Comparison of ENCODE assay signal across 25 mouse cellular contexts in genomic region chr1:189108260-189109035, GRCm38 (mm10).
DNase-seq lines count a peak whose midpoint lies in the region; ATAC-seq and TF ChIP-seq lines count a peak whose summit lies in the region.
"Had no signal": no experiment of that assay in that cellular context is flagged by ENCODE, and none has a peak within 500 bp of the region (broad histone marks: within the 10 kb centered on the region; RNA-seq: fewer than 3 reads in every experiment).

No protein-coding gene starts in this region.

- H3K4me1 ChIP-seq in intestine, embryonic 14.5 days (replicated peaks; ENCODE audit: control insufficient read depth, insufficient read depth, low read length), result peaks cover 12% of the 10 kb centered on the region
- no peaks in the 10 kb centered on the region for H3K4me1 ChIP-seq in intestine, postnatal 0 days (replicated peaks; ENCODE audit: control insufficient read depth, insufficient read depth, low read length)
- no peaks in the 10 kb centered on the region for H3K4me1 ChIP-seq in lung, postnatal 0 days (ENCODE audit: insufficient read depth, low read depth, low read length)
- H3K4me1 ChIP-seq: embryonic facial prominence, embryonic 12.5 days; limb, embryonic 12.5 days; liver, embryonic 15.5 days; megakaryocyte, embryonic 14.5 days; midbrain, embryonic 13.5 days had no signal

- H3K27me3 ChIP-seq in intestine, embryonic 14.5 days (replicated peaks; ENCODE audit: control insufficient read depth, insufficient read depth, low read length), result no peaks in the 10 kb centered on the region
- no peaks in the 10 kb centered on the region for H3K27me3 ChIP-seq in intestine, postnatal 0 days (replicated peaks; ENCODE audit: control insufficient read depth, insufficient read depth, low read length)
- H3K27me3 ChIP-seq in lung, postnatal 0 days (replicated peaks; ENCODE audit: insufficient read depth, low read length), result no peaks in the 10 kb centered on the region
- H3K27me3 ChIP-seq: embryonic facial prominence, embryonic 12.5 days; forebrain, embryonic 15.5 days; limb, embryonic 12.5 days; liver, embryonic 15.5 days; megakaryocyte, embryonic 14.5 days; midbrain, embryonic 13.5 days; neural tube, embryonic 13.5 days had no signal

- WGBS in intestine, embryonic 14.5 days, result 35% methylated on average over 8 of the region's 8 CpGs
- WGBS in intestine, postnatal 0 days, result 55% methylated on average over 8 of the region's 8 CpGs
- WGBS in lung, postnatal 0 days, result 45% methylated on average over 8 of the region's 8 CpGs

- peak overlapping the region; percentile 6; the same call in 1 of the 2 replicates for H3K4me2 ChIP-seq in intestine, embryonic 14.5 days (ENCODE audit: low read length)
- no peak overlapping the region for H3K4me2 ChIP-seq in intestine, postnatal 0 days (replicated peaks; ENCODE audit: low read depth)
- no peak overlapping the region for H3K4me2 ChIP-seq in lung, postnatal 0 days (replicated peaks; ENCODE audit: low read depth, low read length)
- H3K4me2 ChIP-seq: embryonic facial prominence, embryonic 12.5 days; forebrain, embryonic 15.5 days; limb, embryonic 12.5 days; liver, embryonic 15.5 days had no signal

- no peaks in the 10 kb centered on the region for H3K36me3 ChIP-seq in intestine, embryonic 14.5 days (ENCODE audit: control insufficient read depth, insufficient read depth, low read length)
- no peaks in the 10 kb centered on the region for H3K36me3 ChIP-seq in intestine, postnatal 0 days (ENCODE audit: control insufficient read depth, insufficient read depth)
- no peaks in the 10 kb centered on the region for H3K36me3 ChIP-seq in lung, postnatal 0 days (ENCODE audit: insufficient read depth, low read length)
- H3K36me3 ChIP-seq: embryonic facial prominence, embryonic 12.5 days; forebrain, embryonic 15.5 days; limb, embryonic 12.5 days; liver, embryonic 15.5 days; midbrain, embryonic 13.5 days; neural tube, embryonic 13.5 days had no signal

- no peak overlapping the region for H3K9ac ChIP-seq in intestine, embryonic 14.5 days (ENCODE audit: low read length)
- no peak overlapping the region for H3K9ac ChIP-seq in intestine, postnatal 0 days (ENCODE audit: low read depth, low read length)
- H3K9ac ChIP-seq in lung, postnatal 0 days (replicated peaks; ENCODE audit: low read depth), result no peak overlapping the region
- H3K9ac ChIP-seq: embryonic facial prominence, embryonic 12.5 days; forebrain, embryonic 15.5 days; limb, embryonic 12.5 days; liver, embryonic 15.5 days; midbrain, embryonic 13.5 days; neural tube, embryonic 13.5 days had no signal

- no peak for TF ChIP-seq EP300 in lung, postnatal 0 days (IDR thresholded peaks at IDR 0.05)

- TF ChIP-seq CTCF in intestine, postnatal 0 days (IDR thresholded peaks at IDR 0.05; ENCODE audit: low read depth), result no peak
- no peak for TF ChIP-seq CTCF in lung, postnatal 0 days (IDR thresholded peaks at IDR 0.05)

- DNase-seq in intestine, embryonic 14.5 days (ENCODE audit: low spot score), result peak; percentile 56
- peak; percentile 8 for DNase-seq in kidney, postnatal 14 days
- DNase-seq in kidney, adult 8-10 months, result no peak
- DNase-seq in lung, postnatal 0 days (ENCODE audit: low spot score), result peak; percentile 71
- no peak for DNase-seq in lung, postnatal 10 days
- DNase-seq in right cerebral cortex, postnatal 36 days (ENCODE audit: low spot score in 2 of 2), result no peak
- no peak for DNase-seq in adrenal gland, postnatal 10 days
- DNase-seq: adrenal gland, postnatal 14 days; cerebellum, adult 11 months; cerebellum, adult 9-10 months; gastrocnemius, postnatal 36 days; heart, adult 2 months; kidney, adult 11 months; thymus, adult 18-20 months; thymus, postnatal 25 days had no signal

- ATAC-seq in intestine, embryonic 14.5 days (replicated peaks; ENCODE audit: low FRiP score, low TSS enrichment, low read depth), result no peak; the same call in 1 of the 2 replicates
- no peak for ATAC-seq in intestine, postnatal 0 days
- peak; percentile 78 for ATAC-seq in lung, postnatal 0 days
- ATAC-seq: Patski had no signal

- no peak overlapping the region for H3K4me3 ChIP-seq in intestine, embryonic 14.5 days (ENCODE audit: low read depth, low read length)
- no peak overlapping the region for H3K4me3 ChIP-seq in intestine, postnatal 0 days (ENCODE audit: low read depth, low read length)
- no peak overlapping the region for H3K4me3 ChIP-seq in lung, postnatal 0 days (ENCODE audit: low read depth, low read length)
- H3K4me3 ChIP-seq: embryonic facial prominence, embryonic 12.5 days; forebrain, embryonic 15.5 days; heart, adult 2 months; left cerebral cortex, adult 2 months; limb, embryonic 12.5 days; liver, embryonic 15.5 days; megakaryocyte, embryonic 14.5 days; midbrain, embryonic 13.5 days; neural tube, embryonic 13.5 days had no signal

- H3K27ac ChIP-seq in intestine, embryonic 14.5 days (ENCODE audit: low read depth), result peak overlapping the region; percentile 64
- no peak overlapping the region for H3K27ac ChIP-seq in intestine, postnatal 0 days (ENCODE audit: low read depth, low read length)
- peak overlapping the region; percentile 47; the same call in 1 of the 2 replicates for H3K27ac ChIP-seq in lung, postnatal 0 days (ENCODE audit: low read length)
- H3K27ac ChIP-seq: embryonic facial prominence, embryonic 12.5 days; forebrain, embryonic 15.5 days; heart, adult 2 months; left cerebral cortex, adult 2 months; limb, embryonic 12.5 days; liver, embryonic 15.5 days; midbrain, embryonic 13.5 days; neural tube, embryonic 13.5 days had no signal

- H3K9me3 ChIP-seq in intestine, embryonic 14.5 days (ENCODE audit: control insufficient read depth, low read length), result no peaks in the 10 kb centered on the region
- H3K9me3 ChIP-seq in intestine, postnatal 0 days (ENCODE audit: control insufficient read depth), result no peaks in the 10 kb centered on the region
- no peaks in the 10 kb centered on the region for H3K9me3 ChIP-seq in lung, postnatal 0 days (ENCODE audit: low read length)
- H3K9me3 ChIP-seq: embryonic facial prominence, embryonic 12.5 days; forebrain, embryonic 15.5 days; limb, embryonic 12.5 days; liver, embryonic 15.5 days; midbrain, embryonic 13.5 days; neural tube, embryonic 13.5 days had no signal

Comparison
In these comparisons a context has a peak if more than half of its experiments do, and no peak if none do; other contexts are left out.
1. DNase-seq: peak in intestine, embryonic 14.5 days (single experiment), kidney, postnatal 14 days (single experiment) and lung, postnatal 0 days (single experiment); none in kidney, adult 8-10 months (0 of 2), lung, postnatal 10 days (single experiment), right cerebral cortex, postnatal 36 days (0 of 2) and adrenal gland, postnatal 10 days (single experiment).